Mouse (Mus musculus) regulatory T cell (primary cell): ENCODE measurements around the gene Gm973.

Source experiments
- in situ Hi-C: fragments of 300-600 bp; cut with MboI, MseI; formaldehyde crosslinking; loops from one replicate; pipeline ENCODE4 v1.15.1; 2025; ENCODE audit warnings: high pct_unique_total_duplicates

Gm973 gene

GRCm38 (mm10) chr1:59580880-59581279 is 64.8 kb downstream of the Gm973 start:
- in situ Hi-C loops, result no loop called here

- in situ Hi-C loops, result no loop called here
Observed at GRCm38 (mm10) chr1:59584656-59585410, 68.8 kb downstream of the Gm973 start.

GRCm38 (mm10) chr1:59589271-59589670 is 73.2 kb downstream of the Gm973 start:
- in situ Hi-C loops, result no loop called here

GRCm38 (mm10) chr1:59592359-59592758 is 76.3 kb downstream of the Gm973 start:
- in situ Hi-C loops, result no loop called here

GRCm38 (mm10) chr1:59592876-59593275 is 76.8 kb downstream of the Gm973 start:
- in situ Hi-C loops, result no loop called here

- in situ Hi-C loops, result no loop called here
Observed at GRCm38 (mm10) chr1:59593622-59594035, 77.6 kb downstream of the Gm973 start.

GRCm38 (mm10) chr1:59594586-59595266 is 78.7 kb downstream of the Gm973 start:
- in situ Hi-C loops, result no loop called here

- in situ Hi-C loops, result no loop called here
Observed at GRCm38 (mm10) chr1:59595609-59596008, 79.5 kb downstream of the Gm973 start.

- in situ Hi-C loops, result no loop called here
Observed at GRCm38 (mm10) chr1:59602531-59603416, 86.7 kb downstream of the Gm973 start.

GRCm38 (mm10) chr1:59603417-59603712 is 87.3 kb downstream of the Gm973 start:
- in situ Hi-C loops, result no loop called here

GRCm38 (mm10) chr1:59603893-59604292 is 87.8 kb downstream of the Gm973 start:
- in situ Hi-C loops, result no loop called here

- in situ Hi-C loops, result no loop called here
Observed at GRCm38 (mm10) chr1:59606479-59606878, 90.4 kb downstream of the Gm973 start.

- in situ Hi-C loops, result no loop called here
Observed at GRCm38 (mm10) chr1:59607071-59607470, 91.0 kb downstream of the Gm973 start.

GRCm38 (mm10) chr1:59608125-59608762 is 92.2 kb downstream of the Gm973 start:
- in situ Hi-C loops, result no loop called here

- in situ Hi-C loops, result no loop called here
Observed at GRCm38 (mm10) chr1:59608920-59609319, 92.9 kb downstream of the Gm973 start.

GRCm38 (mm10) chr1:59609458-59609857 is 93.4 kb downstream of the Gm973 start:
- in situ Hi-C loops, result no loop called here

GRCm38 (mm10) chr1:59609896-59610295 is 93.8 kb downstream of the Gm973 start:
- in situ Hi-C loops, result loop anchor here (10.0 kb wide), 2 partner anchors 135 to 825 kb away; no protein-coding TSS in a partner anchor

- in situ Hi-C loops, result loop anchor here (10.0 kb wide), 2 partner anchors 136 to 826 kb away; no protein-coding TSS in a partner anchor
Observed at GRCm38 (mm10) chr1:59610929-59611328, 94.9 kb downstream of the Gm973 start.

GRCm38 (mm10) chr1:59613795-59614194 is 97.7 kb downstream of the Gm973 start:
- in situ Hi-C loops, result loop anchor here (10.0 kb wide), 2 partner anchors 139 to 829 kb away; no protein-coding TSS in a partner anchor

- in situ Hi-C loops, result loop anchor here (10.0 kb wide), 2 partner anchors 140 to 830 kb away; no protein-coding TSS in a partner anchor
Observed at GRCm38 (mm10) chr1:59615021-59615420, 99.0 kb downstream of the Gm973 start.

GRCm38 (mm10) chr1:59619201-59619600 is 103.1 kb downstream of the Gm973 start:
- in situ Hi-C loops, result loop anchor here (10.0 kb wide), 2 partner anchors 144 to 834 kb away; no protein-coding TSS in a partner anchor
